In genomic region chr2:167842993-167843392, GRCm38 (mm10) we compare ENCODE assay signal across 12 mouse cellular contexts.
"Had no signal": no experiment of that assay in that cellular context is flagged by ENCODE, and none has a peak within 500 bp of the region (broad histone marks: within the 10 kb centered on the region; RNA-seq: fewer than 3 reads in every experiment).

No protein-coding gene starts in this region.

- DNase-seq: kidney, adult 8-10 months; midbrain, embryonic 14.5 days; right cerebral cortex, adult 18-20 months; right cerebral cortex, postnatal 25 days; thymus, postnatal 4 days had no signal

- H3K27ac ChIP-seq: layer of hippocampus, adult 2 months; limb, embryonic 13.5 days; liver, embryonic 14.5 days; neural tube, embryonic 15.5 days; stomach, postnatal 0 days had no signal

- H3K9ac ChIP-seq: limb, embryonic 13.5 days; liver, embryonic 14.5 days; lung, embryonic 15.5 days; neural tube, embryonic 15.5 days had no signal

- H3K36me3 ChIP-seq: limb, embryonic 13.5 days; lung, embryonic 15.5 days; neural tube, embryonic 15.5 days had no signal

- H3K9me3 ChIP-seq: limb, embryonic 13.5 days; lung, embryonic 15.5 days; neural tube, embryonic 15.5 days had no signal

- H3K27me3 ChIP-seq: limb, embryonic 13.5 days; lung, embryonic 15.5 days; neural tube, embryonic 15.5 days had no signal

- H3K4me2 ChIP-seq: limb, embryonic 13.5 days; lung, embryonic 15.5 days; neural tube, embryonic 15.5 days had no signal

- H3K4me3 ChIP-seq: layer of hippocampus, adult 2 months; limb, embryonic 13.5 days; lung, embryonic 15.5 days; myocyte; neural tube, embryonic 15.5 days had no signal
